ENCODE assay signal across 9 mouse cellular contexts in the genomic region with DNA sequence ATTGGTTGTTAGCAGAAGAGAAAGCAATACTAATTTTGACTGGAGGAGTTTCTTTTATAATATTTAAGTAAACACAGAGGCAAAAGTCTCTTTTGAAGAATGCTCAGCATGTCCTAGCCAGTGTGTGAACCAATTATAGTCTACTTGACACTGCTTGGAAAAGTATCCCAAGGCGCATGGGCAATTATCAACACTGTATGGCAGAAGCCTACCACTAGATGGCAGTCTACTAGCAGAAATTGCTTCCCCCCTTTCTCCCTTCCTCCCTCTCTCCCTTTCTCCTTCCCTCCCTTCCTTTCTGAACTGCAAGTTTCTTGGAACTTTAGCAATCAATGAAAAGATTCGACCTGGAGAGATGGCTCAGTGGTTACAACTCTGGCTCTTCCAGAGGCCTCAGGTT. TPM values are rescaled to one million over a fixed set of nuclear protein-coding genes. Genes with fewer than 3 reads are reported as not detected.
DNase-seq lines count a peak whose midpoint lies in the region; ATAC-seq and TF ChIP-seq lines count a peak whose summit lies in the region.
"Had no signal": no experiment of that assay in that cellular context is flagged by ENCODE, and none has a peak within 500 bp of the region (broad histone marks: within the 10 kb centered on the region; RNA-seq: fewer than 3 reads in every experiment).

No protein-coding gene starts in this region.

- H3K9me3 ChIP-seq in CH12.LX (replicated peaks; ENCODE audit: low read length), result no peaks in the 10 kb centered on the region

- TF ChIP-seq EP300 in CH12.LX (IDR thresholded peaks at IDR 0.05; ENCODE audit: low read length), result no peak

- H3K4me2 ChIP-seq in CH12.LX (ENCODE audit: insufficient read depth, low read depth, poor library complexity, severe bottlenecking), result no peak overlapping the region

- no peaks in the 10 kb centered on the region for H3K79me2 ChIP-seq in CH12.LX (replicated peaks; ENCODE audit: control insufficient read depth, extremely low read depth, insufficient read depth, poor library complexity, severe bottlenecking)

- H3K27me3 ChIP-seq in CH12.LX (replicated peaks), result no peaks in the 10 kb centered on the region

- 3% methylated on average over 2 of the region's 2 CpGs for WGBS in lung, adult 2 months

- no peak overlapping the region for H3K9ac ChIP-seq in CH12.LX (ENCODE audit: insufficient read depth, low read depth)

- no peaks in the 10 kb centered on the region for H3K36me3 ChIP-seq in CH12.LX (replicated peaks in 1 of 2; ENCODE audit: control insufficient read depth in 1 of 2, insufficient read depth in 1 of 2, low read length in 1 of 2)

- peak; percentile 90 for ATAC-seq in frontal cortex, adult (ENCODE audit: low TSS enrichment)

- TF ChIP-seq POLR2A in CH12.LX (IDR thresholded peaks at IDR 0.05; ENCODE audit: low read depth, low read length), result no peak
- TF ChIP-seq POLR2A in lung, adult 2 months (IDR thresholded peaks at IDR 0.05; ENCODE audit: borderline replicate concordance, extremely low read depth, low read depth, low read length), result no peak

- peak; percentile 88 for TF ChIP-seq RAD21 in CH12.LX (IDR thresholded peaks at IDR 0.05; ENCODE audit: low read depth, low read length)

- dilution Hi-C loops in CH12.LX (cut with MboI; ENCODE audit: extremely low pct_ligation_motif_present, extremely low pct_unique_long_range_greater_than_20kb, low sequenced_read_pairs), result no loop called here

- H3K4me3 ChIP-seq in CH12.LX (replicated peaks in 1 of 3; ENCODE audit: low read depth in 2 of 3, low read length in 2 of 3, poor library complexity in 1 of 3), result no peak overlapping the region
- no peak overlapping the region for H3K4me3 ChIP-seq in lung, adult 2 months (replicated peaks; ENCODE audit: extremely low read depth, low read depth, low read length)

- H3K27ac ChIP-seq in CH12.LX (ENCODE audit: insufficient read depth, low read depth), result no peak overlapping the region
- H3K27ac ChIP-seq: macrophage had no signal

- peaks cover 3 to 8% of the 10 kb centered on the region in 2 experiments; a peak in 3 of 4 replicates for H3K4me1 ChIP-seq in CH12.LX (ENCODE audit: control insufficient read depth in 1 of 2, insufficient read depth in 2 of 2)
- no peaks in the 10 kb centered on the region for H3K4me1 ChIP-seq in lung, adult 2 months (ENCODE audit: control insufficient read depth, insufficient read depth, low read length)

- in situ Hi-C loops in CH12.LX (cut with MboI; ENCODE audit: low pct_ligation_motif_present, low pct_unique_long_range_greater_than_20kb, low sequenced_read_pairs), result loop anchor here (5.0 kb wide), 2 partner anchors 190 to 250 kb away; a partner anchor contains a TSS

- DNase-seq in 416B (ENCODE audit: low read depth) (peak; percentile 35), CH12.LX (ENCODE audit: extremely low read depth) (peak; percentile 35)
- DNase-seq in cerebellum, adult 8-10 months, result peak; percentile 52
- DNase-seq in kidney, adult 9 months, result peak; percentile 67
- no peak for DNase-seq in lung, adult 2 months
- DNase-seq in retina, adult 2 months (ENCODE audit: low read depth, low spot score), result peak; percentile 46
- no peak for DNase-seq in ovary, postnatal 10 days (ENCODE audit: low spot score)

- TF ChIP-seq CTCF in CH12.LX (conservative IDR thresholded peaks at IDR 0.05 in 1 of 2, IDR thresholded peaks at IDR 0.05 in 1 of 2; ENCODE audit: low read depth in 2 of 2, low read length in 2 of 2), result peak; percentile 92 to 96
- TF ChIP-seq CTCF in lung, adult 2 months (IDR thresholded peaks at IDR 0.05; ENCODE audit: insufficient read depth, low read length), result peak; percentile 48

TF ChIP-seq in CH12.LX, 34 proteins besides CTCF, POLR2A, EP300 and RAD21:
- TF ChIP-seq MAZ (IDR thresholded peaks at IDR 0.05; ENCODE audit: low read depth, low read length) (no peak), MYC (IDR thresholded peaks at IDR 0.05; ENCODE audit: low read depth, low read length) (peak; percentile 49; the same call in 1 of the 2 replicates), MAX (IDR thresholded peaks at IDR 0.05; ENCODE audit: low read length) (no peak), SIN3A (IDR thresholded peaks at IDR 0.05; ENCODE audit: low read length) (no peak), BHLHE40 (IDR thresholded peaks at IDR 0.05; ENCODE audit: low read depth, low read length) (no peak), ETS1 (conservative IDR thresholded peaks at IDR 0.05; ENCODE audit: low read depth, low read length) (no peak), ELF1 (IDR thresholded peaks at IDR 0.05; ENCODE audit: low read depth, low read length) (no peak), GABPA (IDR thresholded peaks at IDR 0.05; ENCODE audit: insufficient replicate concordance, low read depth, low read length) (no peak), E2F4 (IDR thresholded peaks at IDR 0.05; ENCODE audit: insufficient replicate concordance, low read depth, low read length) (no peak), JUND (conservative IDR thresholded peaks at IDR 0.05; ENCODE audit: low read depth, low read length) (no peak), TCF12 (IDR thresholded peaks at IDR 0.05; ENCODE audit: low read depth, low read length) (0 out of 2 replicates have a peak, but pooled peaks have one; percentile 15), PAX5 (IDR thresholded peaks at IDR 0.05; ENCODE audit: low read length) (no peak), UBTF (IDR thresholded peaks at IDR 0.05; ENCODE audit: low read depth, low read length) (no peak), ZNF384 (IDR thresholded peaks at IDR 0.05; ENCODE audit: low read depth, low read length) (no peak), NRF1 (IDR thresholded peaks at IDR 0.05; ENCODE audit: low read depth, low read length) (peak; percentile 58), MAFK (IDR thresholded peaks at IDR 0.05; ENCODE audit: insufficient replicate concordance, low read length) (no peak), NELFE (IDR thresholded peaks at IDR 0.05; ENCODE audit: low read depth, low read length) (0 out of 2 replicates have a peak, but pooled peaks have one; percentile 20), POLR2AphosphoS2 (IDR thresholded peaks at IDR 0.05; ENCODE audit: low read depth, low read length) (no peak), CHD2 (IDR thresholded peaks at IDR 0.05; ENCODE audit: low read length) (no peak), SMC3 (IDR thresholded peaks at IDR 0.05; ENCODE audit: low read depth, low read length) (peak; percentile 93), ZC3H11A (IDR thresholded peaks at IDR 0.05; ENCODE audit: low read depth, low read length) (peak; percentile 86)

RNA-seq across cellular contexts. Expression of a gene that starts 7.1 kb away (rescaled TPM):
- total RNA-seq in CH12.LX (2012; rRNA removed) (0.08 TPM in 2 replicates), CH12.LX (2014; rRNA removed) (not detected in 2 replicates)
- polyA plus RNA-seq in CH12.LX (2012; ENCODE audit: insufficient read length, low read depth), result not detected in 2 replicates
- polyA plus RNA-seq in lung, adult 2 months (2012; rRNA removed), result 1.0 and 1.1 TPM in 2 replicates

Comparison
In these comparisons a context has a peak if more than half of its experiments do, and no peak if none do; other contexts are left out.
1. DNase-seq: peak in 416B (single experiment), CH12.LX (single experiment), cerebellum, adult 8-10 months (single experiment), kidney, adult 9 months (single experiment) and retina, adult 2 months (single experiment); none in lung, adult 2 months (single experiment) and ovary, postnatal 10 days (single experiment).